Mouse (Mus musculus) hindbrain, embryonic 10.5 days (tissue): Measurements from ENCODE around the gene Stx4a. TPM values are rescaled to one million over a fixed set of nuclear protein-coding genes. Genes with fewer than 3 reads are reported as not detected.

Source experiments
- DNase-seq: peaks from one replicate; pipeline ENCODE4 v3.0.0-alpha.2; 2017; ENCODE audit warnings: low spot score
- H3K27ac ChIP-seq: fragments of 300-500 bp; sonication (generic); 2 replicates; pipeline ENCODE4 v1.5.1; 2016; ENCODE audit warnings: mild to moderate bottlenecking, moderate library complexity
- H3K27me3 ChIP-seq: fragments of 300-500 bp; sonication (generic); 2 replicates; pipeline ENCODE4 v1.6.1; 2016; ENCODE audit warnings: mild to moderate bottlenecking; ENCODE audit not compliant: poor library complexity, insufficient read depth, severe bottlenecking
- H3K36me3 ChIP-seq: fragments of 300-500 bp; sonication (generic); 2 replicates; pipeline ENCODE4 v1.6.1; 2016; ENCODE audit warnings: mild to moderate bottlenecking, moderate library complexity
- H3K4me1 ChIP-seq: fragments of 300-500 bp; sonication (generic); replicated peaks from 2 replicates; pipeline ENCODE4 v1.6.1; 2016; ENCODE audit warnings: mild to moderate bottlenecking
- H3K4me3 ChIP-seq: fragments of 300-500 bp; sonication (generic); 2 replicates; pipeline ENCODE4 v1.5.1; 2016; ENCODE audit warnings: mild to moderate bottlenecking, moderate library complexity
- H3K9me3 ChIP-seq: fragments of 300-500 bp; sonication (generic); 2 replicates; pipeline ENCODE4 v1.6.1; 2016; ENCODE audit warnings: mild to moderate bottlenecking, moderate library complexity
- WGBS: fragments of 180-500 bp; shearing (Covaris S2); methylation state at CpG from one replicate; pipeline ENCODE4 v1.1.7; 2016; 5-methylcytosine and 5-hydroxymethylcytosine counted together
- polyA plus RNA-seq: library from polyadenylated mRNA; unstranded; fragments of >200 nt; fragmentation: Nextera tagmentation; extraction: Ambion mirVana; gene quantifications from 2 replicates; pipeline ENCODE4 v1.2.1, GENCODE M21; 2016

The Stx4a gene
- polyA plus RNA-seq, 1 experiment from 2014 or later: 15.2 TPM

DNA sequence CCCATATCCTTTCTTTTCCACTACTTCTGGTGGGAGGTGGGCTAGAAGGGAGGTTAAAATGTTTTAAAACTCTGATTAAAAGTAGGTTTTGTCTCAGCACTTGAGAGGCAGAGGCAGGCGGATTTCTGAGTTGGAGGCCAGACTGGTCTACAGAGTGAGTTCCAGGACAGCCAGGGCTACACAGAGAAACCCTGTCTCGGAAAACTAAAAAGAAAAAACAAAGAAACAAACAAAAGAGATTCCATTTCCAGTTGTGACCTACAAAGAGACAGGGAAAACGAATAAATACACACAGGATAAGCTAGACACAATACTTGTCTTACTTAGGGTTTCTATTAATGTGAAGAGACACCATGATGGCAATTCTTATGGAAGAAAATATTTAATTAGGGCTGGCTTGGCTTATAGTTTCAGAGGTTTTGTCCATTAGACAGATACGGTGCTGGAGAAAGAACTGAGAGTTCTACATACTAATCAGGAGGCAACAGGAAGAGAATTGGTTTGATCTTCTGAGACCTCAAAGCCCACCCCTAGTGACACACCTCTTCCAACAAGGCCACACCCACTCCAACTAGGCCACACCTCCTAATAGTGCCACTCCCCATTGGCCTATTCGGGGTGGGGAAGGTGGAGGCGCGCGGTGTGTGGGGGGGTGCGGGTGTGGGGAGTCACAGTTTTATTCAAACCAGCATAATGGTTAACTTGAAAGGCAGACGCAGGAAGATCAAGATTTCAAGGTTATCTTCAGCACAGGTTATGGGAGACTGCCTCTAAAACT lies 74.3 kb downstream of the Stx4a start:
- Histone ChIP-seq H3K27me3 (no peaks in the 10 kb centered on the region), H3K9me3 (no peaks in the 10 kb centered on the region), H3K4me1 (peaks cover 21% of the 10 kb centered on the region), H3K36me3 (peaks cover 4% of the 10 kb centered on the region), H3K27ac (no peak overlapping the region), H3K4me3 (no peak overlapping the region)
- WGBS: 36% methylated on average over 10 of the region's 10 CpGs
- no peak for DNase-seq

Other genes starting within 250 kb of the Stx4a start
- gene Ccdc189, start 235.7 kb upstream of the Stx4a start, polyA plus RNA-seq: 15.7 and 16.5 TPM in 2 replicates
- gene Rnf40, start 235.5 kb upstream of the Stx4a start, polyA plus RNA-seq: 57.8 and 58.8 TPM in 2 replicates
- 34.5 and 36.7 TPM in 2 replicates for gene Zfp629, start 208.5 kb upstream of the Stx4a start, polyA plus RNA-seq
- 55.9 and 56.6 TPM in 2 replicates for gene Bcl7c, start 115.4 kb upstream of the Stx4a start, polyA plus RNA-seq
- 5.1 and 5.8 TPM in 2 replicates for gene Ctf1, start 111.6 kb upstream of the Stx4a start, polyA plus RNA-seq
- gene Ctf2, start 92.1 kb upstream of the Stx4a start, polyA plus RNA-seq: 0.26 and 0.37 TPM in 2 replicates
- 8.6 and 8.9 TPM in 2 replicates for gene Fbxl19, start 79.8 kb upstream of the Stx4a start, polyA plus RNA-seq
- gene Orai3, start 54.5 kb upstream of the Stx4a start, polyA plus RNA-seq: 10.3 and 11.9 TPM in 2 replicates
- gene Setd1a, start 47.6 kb upstream of the Stx4a start, polyA plus RNA-seq: 16.5 and 18.7 TPM in 2 replicates
- not detected in 2 replicates for gene Gm49388, start 38.7 kb upstream of the Stx4a start, polyA plus RNA-seq
- 7.4 and 7.8 TPM in 2 replicates for gene Hsd3b7, start 23.7 kb upstream of the Stx4a start, polyA plus RNA-seq
- 5.0 and 8.5 TPM in 2 replicates for gene Stx1b, start 255 bp downstream of the Stx4a start, polyA plus RNA-seq
- gene Zfp646, start 51.9 kb downstream of the Stx4a start, polyA plus RNA-seq: 19.0 and 19.2 TPM in 2 replicates
- 41.4 and 42.3 TPM in 2 replicates for gene Zfp668, start 52.5 kb downstream of the Stx4a start, polyA plus RNA-seq
- 0.51 and 1.1 TPM in 2 replicates for gene Prss53, start 66.7 kb downstream of the Stx4a start, polyA plus RNA-seq
- not detected in 2 replicates for gene Gm21974, start 71.2 kb downstream of the Stx4a start, polyA plus RNA-seq
- 49.7 and 54.7 TPM in 2 replicates for gene Vkorc1, start 71.3 kb downstream of the Stx4a start, polyA plus RNA-seq
- gene Bckdk, start 79.8 kb downstream of the Stx4a start, polyA plus RNA-seq: 115 and 123 TPM in 2 replicates
- gene Kat8, start 88.2 kb downstream of the Stx4a start, polyA plus RNA-seq: 50.4 TPM in 2 replicates
- gene Prss8, start 105.8 kb downstream of the Stx4a start, polyA plus RNA-seq: 5.3 and 9.7 TPM in 2 replicates
- 10.4 and 11.6 TPM in 2 replicates for gene Prss36, start 122.4 kb downstream of the Stx4a start, polyA plus RNA-seq
- 328 and 333 TPM in 2 replicates for gene Fus, start 143.2 kb downstream of the Stx4a start, polyA plus RNA-seq
- gene Pycard, start 169.6 kb downstream of the Stx4a start, polyA plus RNA-seq: 9.5 and 12.4 TPM in 2 replicates
- not detected in 2 replicates for gene Trim72, start 179.7 kb downstream of the Stx4a start, polyA plus RNA-seq
- 0.58 and 0.73 TPM in 2 replicates for gene Itgam, start 238.3 kb downstream of the Stx4a start, polyA plus RNA-seq
- gene Gm49368, start 238.4 kb downstream of the Stx4a start, polyA plus RNA-seq: 0.04 TPM in 1 of 2 replicates, not detected in the other